Mouse (Mus musculus): ENCODE data around the gene Rab40c. TPM values are rescaled to one million over a fixed set of nuclear protein-coding genes. Genes with fewer than 3 reads are reported as not detected.
"Not testable (repeated sequence)": the region's sequence is repeated elsewhere in the genome, so short reads cannot be mapped to it uniquely, and the experiment has no call there.

Gene Rab40c
- polyA plus RNA-seq, 1 experiment = 34.8 TPM

- 1% methylated on average over 59 of the region's 59 CpGs for WGBS
- TF ChIP-seq POLR2A (IDR thresholded peaks at IDR 0.05; ENCODE audit: low read depth, low read length) (peak; percentile 82), CTCF (conservative IDR thresholded peaks at IDR 0.05; ENCODE audit: insufficient read depth, insufficient read length, low read depth, low read length) (no peak)
- peaks cover 36% of the 10 kb centered on the region; the same call in 1 of the 2 replicates for H3K4me1 ChIP-seq (ENCODE audit: control insufficient read depth, insufficient read depth, low read length)
Observed at GRCm38 (mm10) chr17:25875171-25876136, 44.1 kb downstream of the Rab40c start.

GRCm38 (mm10) chr17:25874721-25875170, 44.8 kb downstream of the Rab40c start, which contains the start of gene Mettl26:
Gene Mettl26 (plus strand): TSS chr17:25875074.
- TF ChIP-seq POLR2A (IDR thresholded peaks at IDR 0.05; ENCODE audit: low read depth, low read length) = no peak
- no peak for TF ChIP-seq CTCF (conservative IDR thresholded peaks at IDR 0.05; ENCODE audit: insufficient read depth, insufficient read length, low read depth, low read length)
- Histone ChIP-seq H3K4me1 (ENCODE audit: control insufficient read depth, insufficient read depth, low read length) (peaks cover 36% of the 10 kb centered on the region; the same call in 1 of the 2 replicates), H3K36me3 (ENCODE audit: control insufficient read depth, insufficient read depth, low read length) (no peaks in the 10 kb centered on the region), H3K27me3 (replicated peaks; ENCODE audit: control insufficient read depth, insufficient read depth, low read length) (no peaks in the 10 kb centered on the region), H3K27ac (ENCODE audit: insufficient read depth, low read depth, low read length) (peak within 1 kb of the TSS; percentile 91), H3K4me3 (ENCODE audit: insufficient read depth, low read depth, low read length) (peak within 1 kb of the TSS; percentile 99)
- peak; percentile 96 for DNase-seq
- WGBS = under 1% methylated on average over 25 of the region's 25 CpGs

More at GRCm38 (mm10) chr17:25875171-25876136, 44.1 kb downstream of the Rab40c start:
- Histone ChIP-seq H3K4me3 (ENCODE audit: insufficient read depth, low read depth, low read length) (peak overlapping the region; percentile 99), H3K27ac (ENCODE audit: insufficient read depth, low read depth, low read length) (peak overlapping the region; percentile 91), H3K36me3 (ENCODE audit: control insufficient read depth, insufficient read depth, low read length) (no peaks in the 10 kb centered on the region), H3K27me3 (replicated peaks; ENCODE audit: control insufficient read depth, insufficient read depth, low read length) (no peaks in the 10 kb centered on the region)
- peak; percentile 94 for DNase-seq

DNA sequence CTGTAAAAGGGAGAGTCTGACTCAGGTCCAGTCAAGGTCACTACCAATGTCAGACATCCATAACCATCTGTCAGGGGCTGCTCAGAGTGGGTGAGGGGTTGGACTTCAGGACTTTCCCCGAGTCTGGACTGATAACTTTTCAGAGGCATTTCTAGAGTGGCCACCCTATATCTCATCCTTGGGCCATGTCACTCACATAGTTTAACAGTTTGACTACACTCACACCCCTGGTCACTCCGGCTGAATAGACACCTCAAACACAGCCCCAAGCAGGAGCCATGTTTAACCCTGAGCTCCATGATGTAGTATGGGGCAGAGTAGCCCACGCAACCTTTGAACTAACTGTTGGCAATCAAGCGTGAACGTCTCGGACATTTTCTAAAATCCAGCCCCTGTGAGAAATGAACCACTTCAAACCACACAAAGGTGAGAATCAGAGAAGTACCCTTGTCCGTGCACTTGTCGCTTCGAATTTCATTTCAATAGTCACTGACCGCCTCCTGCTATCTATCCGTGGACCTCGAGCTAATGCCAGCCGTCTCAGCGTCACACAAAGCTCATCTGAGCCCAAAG, 45.3 kb downstream of the Rab40c start:
- H3K4me3 ChIP-seq (ENCODE audit: insufficient read depth, low read depth, low read length) = peak overlapping the region; percentile 99
- H3K27ac ChIP-seq (ENCODE audit: insufficient read depth, low read depth, low read length) = peak overlapping the region; percentile 91
- 13% methylated on average over 14 of the region's 14 CpGs for WGBS
- H3K36me3 ChIP-seq (ENCODE audit: control insufficient read depth, insufficient read depth, low read length) = no peaks in the 10 kb centered on the region
- TF ChIP-seq CTCF (conservative IDR thresholded peaks at IDR 0.05; ENCODE audit: insufficient read depth, insufficient read length, low read depth, low read length) (no peak), POLR2A (IDR thresholded peaks at IDR 0.05; ENCODE audit: low read depth, low read length) (no peak)
- DNase-seq = peak; percentile 78
- peaks cover 36% of the 10 kb centered on the region; the same call in 1 of the 2 replicates for H3K4me1 ChIP-seq (ENCODE audit: control insufficient read depth, insufficient read depth, low read length)
- H3K27me3 ChIP-seq (replicated peaks; ENCODE audit: control insufficient read depth, insufficient read depth, low read length) = no peaks in the 10 kb centered on the region

DNA sequence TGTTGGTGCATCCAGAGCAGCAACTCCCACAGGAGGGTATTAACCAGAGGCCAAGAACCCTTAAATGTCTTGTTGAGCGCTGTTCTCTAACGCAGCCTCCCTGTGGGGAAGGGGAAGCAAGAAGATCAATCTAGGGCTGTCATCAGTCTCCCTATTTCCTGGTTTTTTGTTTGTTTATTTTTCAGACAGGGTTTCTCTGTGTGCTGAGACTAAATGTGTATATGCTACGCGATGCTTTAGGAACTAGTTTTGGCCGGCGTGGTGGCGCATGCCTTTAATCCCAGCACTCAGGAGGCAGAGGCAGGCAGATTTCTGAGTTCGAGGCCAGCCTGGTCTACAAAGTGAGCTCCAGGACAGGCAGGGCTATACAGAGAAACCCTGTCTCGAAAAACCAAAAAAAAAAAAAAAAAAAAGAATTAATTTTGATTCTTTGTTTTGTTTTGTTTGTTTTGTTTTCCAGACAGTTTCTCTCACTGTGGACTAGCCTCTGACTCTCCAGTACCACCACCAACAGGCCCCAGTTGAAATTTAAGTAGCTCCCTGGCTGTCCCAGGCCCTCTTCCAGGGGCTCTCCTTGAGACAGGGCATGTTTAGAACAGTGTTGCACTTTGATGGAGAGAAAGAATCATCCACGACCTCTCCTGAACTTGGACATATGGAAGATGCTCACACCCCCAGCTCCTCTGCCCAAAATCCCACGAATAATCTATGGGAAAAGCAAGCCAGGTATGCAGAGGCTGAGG, 46.0 kb downstream of the Rab40c start:
- DNase-seq = no peak
- WGBS = 77% methylated on average over 11 of the region's 11 CpGs
- Histone ChIP-seq H3K4me1 (ENCODE audit: control insufficient read depth, insufficient read depth, low read length) (peaks cover 38% of the 10 kb centered on the region; the same call in 1 of the 2 replicates), H3K27ac (ENCODE audit: insufficient read depth, low read depth, low read length) (peak overlapping the region; percentile 91), H3K27me3 (replicated peaks; ENCODE audit: control insufficient read depth, insufficient read depth, low read length) (no peaks in the 10 kb centered on the region), H3K36me3 (ENCODE audit: control insufficient read depth, insufficient read depth, low read length) (no peaks in the 10 kb centered on the region), H3K4me3 (ENCODE audit: insufficient read depth, low read depth, low read length) (no peak overlapping the region)
- no peak for TF ChIP-seq CTCF (conservative IDR thresholded peaks at IDR 0.05; ENCODE audit: insufficient read depth, insufficient read length, low read depth, low read length)
- no peak for TF ChIP-seq POLR2A (IDR thresholded peaks at IDR 0.05; ENCODE audit: low read depth, low read length)

DNA sequence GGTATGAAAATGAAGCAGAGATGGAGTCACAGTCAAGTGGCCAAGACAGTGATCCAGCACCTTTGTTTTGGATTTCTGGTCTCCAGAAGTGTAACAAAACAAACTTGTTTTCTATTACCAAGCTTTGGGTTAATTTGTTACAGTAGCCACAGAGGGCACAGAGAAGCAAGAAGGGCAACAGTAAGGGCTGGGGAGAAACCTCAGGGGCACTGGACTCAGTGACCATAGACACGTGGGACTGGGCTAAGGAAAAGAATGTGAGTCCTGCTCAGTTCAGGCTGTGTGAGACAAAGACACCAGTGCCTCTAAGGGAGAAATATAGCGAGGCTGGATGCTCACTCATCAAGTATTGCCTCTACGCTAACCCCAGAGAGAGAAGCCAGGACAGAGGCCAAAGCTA, 46.9 kb downstream of the Rab40c start:
- Histone ChIP-seq H3K27me3 (replicated peaks; ENCODE audit: control insufficient read depth, insufficient read depth, low read length) (no peaks in the 10 kb centered on the region), H3K36me3 (ENCODE audit: control insufficient read depth, insufficient read depth, low read length) (no peaks in the 10 kb centered on the region), H3K27ac (ENCODE audit: insufficient read depth, low read depth, low read length) (peak overlapping the region; percentile 91), H3K4me1 (ENCODE audit: control insufficient read depth, insufficient read depth, low read length) (peaks cover 37% of the 10 kb centered on the region; the same call in 1 of the 2 replicates), H3K4me3 (ENCODE audit: insufficient read depth, low read depth, low read length) (no peak overlapping the region)
- WGBS = 54% methylated on average over 3 of the region's 3 CpGs
- TF ChIP-seq CTCF (conservative IDR thresholded peaks at IDR 0.05; ENCODE audit: insufficient read depth, insufficient read length, low read depth, low read length) (no peak), POLR2A (IDR thresholded peaks at IDR 0.05; ENCODE audit: low read depth, low read length) (no peak)
- peak; percentile 84 for DNase-seq

DNA sequence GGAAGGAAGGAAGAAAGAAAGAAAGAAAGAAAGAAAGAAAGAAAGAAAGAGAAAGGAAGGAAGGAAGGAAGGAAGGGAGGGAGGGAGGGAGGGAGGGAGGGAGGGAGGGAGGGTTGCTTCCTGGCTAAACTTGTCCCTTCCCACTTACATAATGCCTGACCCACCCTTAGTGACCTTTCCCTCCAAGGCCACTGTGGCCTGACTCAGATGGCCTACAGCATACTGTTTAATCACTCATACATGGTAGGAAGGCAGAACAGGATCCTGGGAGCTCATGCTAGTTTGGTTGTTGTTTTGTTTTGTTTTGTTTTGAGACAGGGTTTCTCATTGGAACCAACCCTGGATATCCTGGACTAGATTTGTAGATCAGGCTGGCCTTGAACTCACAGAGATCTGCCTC, 48.0 kb downstream of the Rab40c start:
- H3K27me3 ChIP-seq (replicated peaks; ENCODE audit: control insufficient read depth, insufficient read depth, low read length); H3K4me3 ChIP-seq (ENCODE audit: insufficient read depth, low read depth, low read length); H3K36me3 ChIP-seq (ENCODE audit: control insufficient read depth, insufficient read depth, low read length): not testable (repeated sequence)
- H3K4me1 ChIP-seq (ENCODE audit: control insufficient read depth, insufficient read depth, low read length) = peaks cover 29% of the 10 kb centered on the region; the same call in 1 of the 2 replicates
- H3K27ac ChIP-seq (ENCODE audit: insufficient read depth, low read depth, low read length) = peak overlapping the region; percentile 91
- DNase-seq = peak; percentile 45
